Mouse (Mus musculus) gonadal fat pad, adult 2 months (tissue): ENCODE data around the gene Rorb. TPM values are rescaled to one million over a fixed set of nuclear protein-coding genes. Genes with fewer than 3 reads are reported as not detected.

Experiments
- DNase-seq: peaks from one replicate; pipeline ENCODE4 v3.0.0-alpha.2; 2012; ENCODE audit warnings: low read depth
- polyA plus RNA-seq: library from polyadenylated mRNA; depleted of rRNA; stranded (reverse); fragments of >200 nt; gene quantifications from 2 replicates; pipeline ENCODE4 v1.2.3, GENCODE M21; 2012

Gene Rorb
- polyA plus RNA-seq, 1 experiment = 0.07 TPM

GRCm38 (mm10) chr19:19033974-19034373, 77.0 kb downstream of the Rorb start:
- DNase-seq = no peak

GRCm38 (mm10) chr19:19005144-19005543, 105.9 kb downstream of the Rorb start:
- DNase-seq = no peak

- DNase-seq = no peak
These were observed 106.9 kb downstream of the Rorb start for GRCm38 (mm10) chr19:19004023-19004656.

- no peak for DNase-seq
These were observed 112.0 kb downstream of the Rorb start for GRCm38 (mm10) chr19:18998966-18999365.

- no peak for DNase-seq
These were observed 113.3 kb downstream of the Rorb start for GRCm38 (mm10) chr19:18997711-18998110.

GRCm38 (mm10) chr19:18979996-18980395, 131.0 kb downstream of the Rorb start:
- no peak for DNase-seq

- DNase-seq = no peak
These were observed 136.0 kb downstream of the Rorb start for GRCm38 (mm10) chr19:18974796-18975660.

GRCm38 (mm10) chr19:18969386-18969785, 141.6 kb downstream of the Rorb start:
- DNase-seq = no peak

- DNase-seq = no peak
These were observed 143.7 kb downstream of the Rorb start for GRCm38 (mm10) chr19:18967307-18967706.

GRCm38 (mm10) chr19:18959862-18960261, 151.1 kb downstream of the Rorb start:
- no peak for DNase-seq

GRCm38 (mm10) chr19:18952806-18953205, 158.2 kb downstream of the Rorb start:
- DNase-seq = no peak

GRCm38 (mm10) chr19:18947193-18947592, 163.8 kb downstream of the Rorb start:
- no peak for DNase-seq

GRCm38 (mm10) chr19:18945265-18945664, 165.7 kb downstream of the Rorb start:
- no peak for DNase-seq

GRCm38 (mm10) chr19:18941391-18941790, 169.6 kb downstream of the Rorb start:
- DNase-seq = no peak

- DNase-seq = no peak
These were observed 199.1 kb downstream of the Rorb start for GRCm38 (mm10) chr19:18911755-18912340.

GRCm38 (mm10) chr19:18909641-18910040, 201.4 kb downstream of the Rorb start:
- no peak for DNase-seq

- DNase-seq = no peak
These were observed 205.5 kb downstream of the Rorb start for GRCm38 (mm10) chr19:18905511-18905910.

GRCm38 (mm10) chr19:18902694-18903067, 208.3 kb downstream of the Rorb start:
- DNase-seq = no peak

GRCm38 (mm10) chr19:18902041-18902693, 208.8 kb downstream of the Rorb start:
- DNase-seq = no peak

GRCm38 (mm10) chr19:18898238-18898637, 212.8 kb downstream of the Rorb start:
- no peak for DNase-seq

GRCm38 (mm10) chr19:18890216-18890615, 220.8 kb downstream of the Rorb start:
- no peak for DNase-seq

GRCm38 (mm10) chr19:18889632-18890031, 221.4 kb downstream of the Rorb start:
- DNase-seq = no peak
